Comparison of ENCODE assay signal across 19 mouse cellular contexts in genomic region chrX:49154280-49154679, GRCm38 (mm10).
"Had no signal": no experiment of that assay in that cellular context is flagged by ENCODE, and none has a peak within 500 bp of the region (broad histone marks: within the 10 kb centered on the region; RNA-seq: fewer than 3 reads in every experiment).

No protein-coding gene starts in this region.

- H3K9me3 ChIP-seq: liver, embryonic 12.5 days; midbrain, embryonic 10.5 days; midbrain, embryonic 12.5 days; neural tube, embryonic 13.5 days; neural tube, embryonic 15.5 days had no signal

- H3K4me1 ChIP-seq: liver, embryonic 12.5 days; midbrain, embryonic 10.5 days; midbrain, embryonic 12.5 days; neural tube, embryonic 13.5 days; neural tube, embryonic 15.5 days had no signal

- DNase-seq: lung, postnatal 10 days; lung, postnatal 36 days; midbrain, embryonic 14.5 days; retina, postnatal 1 day; right cerebral cortex, adult 18-20 months; right cerebral cortex, postnatal 25 days; right cerebral cortex, postnatal 4 days; spleen, adult 18-20 months; thymus, adult 2 months; thymus, postnatal 14 days; thymus, postnatal 36 days had no signal

- H3K36me3 ChIP-seq: liver, embryonic 12.5 days; midbrain, embryonic 10.5 days; midbrain, embryonic 12.5 days; neural tube, embryonic 13.5 days; neural tube, embryonic 15.5 days had no signal

- H3K4me2 ChIP-seq: liver, embryonic 12.5 days; midbrain, embryonic 12.5 days; neural tube, embryonic 13.5 days; neural tube, embryonic 15.5 days had no signal

- H3K4me3 ChIP-seq: liver, embryonic 12.5 days; midbrain, embryonic 10.5 days; midbrain, embryonic 12.5 days; myocyte; neural tube, embryonic 13.5 days; neural tube, embryonic 15.5 days had no signal

- H3K27ac ChIP-seq: liver, embryonic 12.5 days; liver, embryonic 14.5 days; midbrain, embryonic 10.5 days; midbrain, embryonic 12.5 days; neural tube, embryonic 13.5 days; neural tube, embryonic 15.5 days had no signal

- H3K9ac ChIP-seq: liver, embryonic 12.5 days; liver, embryonic 14.5 days; midbrain, embryonic 12.5 days; neural tube, embryonic 13.5 days; neural tube, embryonic 15.5 days had no signal

- ATAC-seq: liver, embryonic 12.5 days; midbrain, embryonic 16.5 days had no signal

- H3K27me3 ChIP-seq: liver, embryonic 12.5 days; midbrain, embryonic 12.5 days; neural tube, embryonic 13.5 days; neural tube, embryonic 15.5 days had no signal
